Mouse (Mus musculus) hindbrain, embryonic 11.5 days (tissue): Measurements from ENCODE around the gene Vcam1. TPM values are rescaled to one million over a fixed set of nuclear protein-coding genes. Genes with fewer than 3 reads are reported as not detected.

ENCODE experiments used
- ATAC-seq: fragments of 200-750 bp; cut with Nextera tagmentation; 2 replicates; pipeline ENCODE4 v1.8.0; 2017; ENCODE audit warnings: mild to moderate bottlenecking, moderate TSS enrichment, moderate library complexity; ENCODE audit not compliant: low FRiP score
- DNase-seq: peaks from one replicate; pipeline ENCODE4 v3.0.0-alpha.2; 2015; ENCODE audit warnings: low spot score
- H3K27ac ChIP-seq: fragments of 300-500 bp; sonication (generic); 2 replicates; pipeline ENCODE4 v1.5.1; 2014; ENCODE audit warnings: mild to moderate bottlenecking, low read depth, low read length
- H3K27me3 ChIP-seq: fragments of 300-500 bp; sonication (generic); 2 replicates; pipeline ENCODE4 v1.6.1; 2014; ENCODE audit warnings: mild to moderate bottlenecking, low read length, moderate library complexity, mixed read lengths; ENCODE audit not compliant: control insufficient read depth, insufficient read depth
- H3K36me3 ChIP-seq: fragments of 300-500 bp; sonication (generic); 2 replicates; pipeline ENCODE4 v1.6.1; 2014; ENCODE audit warnings: mild to moderate bottlenecking, low read length, moderate library complexity, mixed read lengths; ENCODE audit not compliant: control insufficient read depth, insufficient read depth
- H3K4me1 ChIP-seq: fragments of 300-500 bp; sonication (generic); replicated peaks from 2 replicates; pipeline ENCODE4 v1.6.1; 2014; ENCODE audit warnings: low read length, mixed read lengths; ENCODE audit not compliant: control insufficient read depth, insufficient read depth
- H3K4me2 ChIP-seq: fragments of 300-500 bp; sonication (generic); replicated peaks from 2 replicates; pipeline ENCODE4 v1.6.1; 2014; ENCODE audit warnings: mild to moderate bottlenecking, low read depth, low read length
- H3K4me3 ChIP-seq: fragments of 300-500 bp; sonication (generic); 2 replicates; pipeline ENCODE4 v1.5.1; 2014; ENCODE audit warnings: low read depth, low read length
- H3K9ac ChIP-seq: fragments of 300-500 bp; sonication (generic); 2 replicates; pipeline ENCODE4 v1.6.1; 2014; ENCODE audit warnings: low read depth, low read length
- H3K9me3 ChIP-seq: fragments of 300-500 bp; sonication (generic); 2 replicates; pipeline ENCODE4 v1.6.1; 2016; ENCODE audit warnings: low read length; ENCODE audit not compliant: control insufficient read depth
- WGBS: fragments of 180-500 bp; shearing (Covaris S2); extraction: QIAGEN DNeasy Blood & Tissue Kit; methylation state at CpG from one replicate; pipeline ENCODE4 v1.1.7; 2014; 5-methylcytosine and 5-hydroxymethylcytosine counted together
- polyA plus RNA-seq: library from polyadenylated mRNA; unstranded; fragments of >200 nt; fragmentation: Nextera tagmentation; extraction: Ambion mirVana; gene quantifications from 2 replicates; pipeline ENCODE4 v1.2.1, GENCODE M21; 2014

Gene Vcam1
- polyA plus RNA-seq, 1 experiment from 2014 or later, result 76.3 TPM

DNA sequence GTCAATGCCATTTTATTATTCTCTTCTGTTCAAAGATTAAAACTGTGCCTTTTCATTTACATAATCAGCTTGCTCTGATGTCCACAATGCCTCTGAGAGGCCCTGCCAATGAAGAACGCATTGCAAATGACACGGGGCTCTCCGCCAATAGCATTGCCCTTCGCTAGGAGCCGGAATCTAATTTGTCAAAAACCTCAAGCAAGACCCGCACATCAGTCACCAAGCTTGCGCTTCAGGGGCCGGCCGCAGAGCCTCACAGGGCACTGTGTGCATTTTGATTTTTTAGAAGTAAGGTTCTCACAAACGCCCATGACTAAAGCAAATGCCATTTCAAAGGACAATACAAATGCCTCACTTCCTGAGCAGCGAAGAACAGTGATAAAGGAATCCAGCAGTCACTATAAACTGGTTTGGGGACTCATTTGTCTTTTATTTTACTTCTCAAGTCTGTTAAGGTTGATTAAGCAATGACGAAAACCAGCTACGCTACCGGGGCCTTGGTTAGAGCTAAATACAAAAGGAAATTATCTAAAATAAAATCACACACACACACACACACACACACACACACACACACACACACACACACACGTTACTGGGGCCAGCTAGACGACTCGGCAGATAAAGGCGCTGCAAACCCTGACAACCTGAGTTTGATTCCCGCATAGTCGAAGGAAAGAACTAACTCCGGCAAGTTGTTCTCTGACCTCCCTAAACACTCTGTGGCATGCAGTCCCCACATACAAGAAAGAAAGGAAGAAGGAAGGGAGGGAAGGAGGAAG lies 24.4 kb downstream of the Vcam1 start:
- no peaks in the 10 kb centered on the region for H3K4me1 ChIP-seq
- peak; percentile 75 for DNase-seq
- peak overlapping the region; percentile 8; the same call in 1 of the 2 replicates for H3K4me3 ChIP-seq
- H3K27me3 ChIP-seq, result no peaks in the 10 kb centered on the region
- no peak overlapping the region for H3K27ac ChIP-seq
- peak; percentile 95 for ATAC-seq
- H3K4me2 ChIP-seq, result peak overlapping the region; percentile 25
- WGBS, result 13% methylated on average over 16 of the region's 21 CpGs
- H3K36me3 ChIP-seq, result no peaks in the 10 kb centered on the region
- no peaks in the 10 kb centered on the region for H3K9me3 ChIP-seq
- H3K9ac ChIP-seq, result no peak overlapping the region

DNA sequence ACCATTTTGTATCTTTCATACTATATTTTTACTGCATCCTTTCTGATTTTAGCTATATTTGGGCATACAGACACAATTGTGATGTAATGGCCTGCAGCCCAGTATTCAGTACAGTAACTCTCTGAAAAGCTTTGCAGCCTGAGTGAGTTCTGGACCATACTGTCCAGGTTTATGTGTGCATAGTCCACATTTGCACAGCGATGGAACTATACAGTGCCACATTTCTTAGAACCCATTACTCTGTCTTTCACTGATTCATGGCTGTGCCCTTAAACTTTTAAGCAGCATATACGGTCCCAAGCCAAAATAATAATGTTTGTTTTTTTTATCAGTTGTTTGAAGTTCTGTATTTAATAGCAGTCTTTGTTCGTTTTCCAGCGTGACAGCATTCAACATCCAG lies 25.2 kb downstream of the Vcam1 start:
- ATAC-seq, result peak; percentile 23; the same call in 1 of the 2 replicates
- Histone ChIP-seq H3K27me3 (no peaks in the 10 kb centered on the region), H3K36me3 (no peaks in the 10 kb centered on the region), H3K27ac (no peak overlapping the region), H3K4me2 (no peak overlapping the region), H3K9me3 (no peaks in the 10 kb centered on the region), H3K4me3 (no peak overlapping the region), H3K9ac (no peak overlapping the region), H3K4me1 (no peaks in the 10 kb centered on the region)
- 70% methylated on average over 4 of the region's 4 CpGs for WGBS
- no peak for DNase-seq

GRCm38 (mm10) chr3:116100850-116101249 lies 28.6 kb downstream of the Vcam1 start:
- no peak overlapping the region for H3K9ac ChIP-seq
- no peak overlapping the region for H3K27ac ChIP-seq
- no peaks in the 10 kb centered on the region for H3K4me1 ChIP-seq
- no peak for ATAC-seq
- H3K4me2 ChIP-seq, result no peak overlapping the region
- no peaks in the 10 kb centered on the region for H3K9me3 ChIP-seq
- WGBS, result 85% methylated on average over 1 of the region's 1 CpGs
- H3K27me3 ChIP-seq, result no peaks in the 10 kb centered on the region
- H3K36me3 ChIP-seq, result no peaks in the 10 kb centered on the region
- DNase-seq, result no peak
- H3K4me3 ChIP-seq, result no peak overlapping the region

DNA sequence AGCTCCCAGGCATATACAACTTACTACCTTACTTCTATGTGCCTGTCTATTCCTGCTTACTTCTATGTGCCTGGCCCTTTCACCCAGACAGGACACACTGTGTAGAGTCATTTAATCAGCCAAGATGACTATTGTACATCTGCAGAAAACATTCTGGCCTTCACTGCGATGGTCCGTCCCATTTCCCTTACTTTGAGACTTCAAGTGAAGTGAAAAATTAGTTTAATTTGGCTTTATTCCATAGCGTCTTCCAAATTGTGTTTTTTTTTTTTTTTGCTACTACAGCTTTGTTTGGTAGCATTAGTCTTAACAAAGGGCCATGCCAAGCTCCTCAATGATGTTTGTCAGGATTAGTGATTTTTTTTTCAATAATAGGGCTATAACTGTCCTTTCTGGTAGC lies 33.6 kb downstream of the Vcam1 start:
- H3K27ac ChIP-seq, result no peak overlapping the region
- ATAC-seq (no peak), DNase-seq (no peak)
- no peaks in the 10 kb centered on the region for H3K27me3 ChIP-seq
- no peaks in the 10 kb centered on the region for H3K36me3 ChIP-seq
- H3K9ac ChIP-seq, result no peak overlapping the region
- no peak overlapping the region for H3K4me3 ChIP-seq
- WGBS, result 89% methylated on average over 3 of the region's 3 CpGs
- no peaks in the 10 kb centered on the region for H3K4me1 ChIP-seq
- H3K4me2 ChIP-seq, result no peak overlapping the region
- H3K9me3 ChIP-seq, result no peaks in the 10 kb centered on the region

DNA sequence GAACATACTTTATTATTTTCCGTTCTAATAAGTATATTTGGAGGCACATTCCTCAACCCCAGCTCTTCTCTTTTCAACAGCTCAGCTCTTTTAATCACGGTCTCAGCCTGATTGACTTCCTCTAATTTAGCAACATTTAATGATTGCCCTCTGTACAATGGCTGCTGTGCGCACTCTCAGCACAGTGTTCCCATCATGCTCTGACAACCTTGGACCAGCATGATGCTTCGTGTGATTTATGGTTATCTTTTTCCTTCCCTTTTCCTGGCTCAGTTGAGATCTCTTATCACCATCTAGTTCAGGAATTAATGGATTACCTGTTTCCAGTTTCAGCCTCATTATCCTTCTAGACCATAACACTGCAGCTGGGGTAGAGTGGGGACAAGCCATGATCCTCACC lies 34.2 kb downstream of the Vcam1 start:
- Histone ChIP-seq H3K4me1 (no peaks in the 10 kb centered on the region), H3K27ac (no peak overlapping the region), H3K36me3 (no peaks in the 10 kb centered on the region), H3K4me3 (no peak overlapping the region), H3K4me2 (no peak overlapping the region), H3K9ac (no peak overlapping the region), H3K9me3 (no peaks in the 10 kb centered on the region), H3K27me3 (no peaks in the 10 kb centered on the region)
- WGBS, result 87% methylated on average over 4 of the region's 4 CpGs
- ATAC-seq, result no peak
- no peak for DNase-seq

GRCm38 (mm10) chr3:116094886-116095285 lies 34.6 kb downstream of the Vcam1 start:
- H3K27ac ChIP-seq, result no peak overlapping the region
- H3K9me3 ChIP-seq, result no peaks in the 10 kb centered on the region
- WGBS, result 93% methylated on average over 1 of the region's 1 CpGs
- H3K4me3 ChIP-seq, result no peak overlapping the region
- DNase-seq (no peak), ATAC-seq (no peak)
- H3K9ac ChIP-seq, result no peak overlapping the region
- no peaks in the 10 kb centered on the region for H3K36me3 ChIP-seq
- no peak overlapping the region for H3K4me2 ChIP-seq
- H3K4me1 ChIP-seq, result no peaks in the 10 kb centered on the region
- no peaks in the 10 kb centered on the region for H3K27me3 ChIP-seq

GRCm38 (mm10) chr3:116094288-116094687 lies 35.2 kb downstream of the Vcam1 start:
- Histone ChIP-seq H3K27me3 (no peaks in the 10 kb centered on the region), H3K27ac (no peak overlapping the region), H3K4me2 (no peak overlapping the region), H3K4me3 (no peak overlapping the region), H3K4me1 (no peaks in the 10 kb centered on the region), H3K9me3 (no peaks in the 10 kb centered on the region), H3K36me3 (no peaks in the 10 kb centered on the region), H3K9ac (no peak overlapping the region)
- ATAC-seq, result no peak
- WGBS, result 81% methylated on average over 2 of the region's 2 CpGs
- DNase-seq, result no peak

DNA sequence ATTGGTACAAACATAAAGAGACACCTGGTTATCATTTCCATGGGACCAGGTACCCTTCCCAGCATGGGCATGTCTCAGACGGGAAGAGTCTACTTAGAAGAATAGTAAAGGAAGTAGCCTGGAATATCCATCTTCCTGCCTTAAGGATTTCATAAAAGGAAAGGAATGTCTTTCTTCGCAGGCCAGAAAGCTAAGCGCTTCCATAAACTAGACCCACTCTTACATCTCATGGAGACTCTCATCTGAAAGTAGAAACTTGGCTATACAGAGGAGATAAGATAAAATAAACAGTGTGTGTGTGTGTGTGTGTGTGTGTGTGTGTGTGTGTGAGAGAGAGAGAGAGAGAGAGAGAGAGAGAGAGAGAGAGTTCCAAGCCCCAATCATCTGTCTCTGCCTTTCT lies 36.9 kb downstream of the Vcam1 start:
- ATAC-seq (no peak), DNase-seq (no peak)
- Histone ChIP-seq H3K9me3 (no peaks in the 10 kb centered on the region), H3K4me2 (no peak overlapping the region), H3K9ac (no peak overlapping the region), H3K4me1 (no peaks in the 10 kb centered on the region), H3K36me3 (no peaks in the 10 kb centered on the region), H3K27me3 (no peaks in the 10 kb centered on the region), H3K4me3 (no peak overlapping the region), H3K27ac (no peak overlapping the region)
- 89% methylated on average over 3 of the region's 3 CpGs for WGBS

- WGBS, result 94% methylated on average over 5 of the region's 5 CpGs
- no peak for DNase-seq
- no peak overlapping the region for H3K4me3 ChIP-seq
- no peaks in the 10 kb centered on the region for H3K4me1 ChIP-seq
- ATAC-seq, result no peak
- no peak overlapping the region for H3K9ac ChIP-seq
- H3K4me2 ChIP-seq, result no peak overlapping the region
- H3K27ac ChIP-seq, result no peak overlapping the region
- H3K27me3 ChIP-seq, result no peaks in the 10 kb centered on the region
- no peaks in the 10 kb centered on the region for H3K9me3 ChIP-seq
- H3K36me3 ChIP-seq, result no peaks in the 10 kb centered on the region
Observed at GRCm38 (mm10) chr3:116091706-116092105, 37.8 kb downstream of the Vcam1 start.
